29 mouse cellular contexts compared by ENCODE assay signal in genomic region chr9:75318196-75318595, GRCm38 (mm10). TPM values are rescaled to one million over a fixed set of nuclear protein-coding genes. Genes with fewer than 3 reads are reported as not detected.
DNase-seq lines count a peak whose midpoint lies in the region; TF ChIP-seq lines count a peak whose summit lies in the region.
"Had no signal": no experiment of that assay in that cellular context is flagged by ENCODE, and none has a peak within 500 bp of the region (broad histone marks: within the 10 kb centered on the region; RNA-seq: fewer than 3 reads in every experiment).

No protein-coding gene starts in this region.

- peaks cover 49% of the 10 kb centered on the region for H3K4me1 ChIP-seq in olfactory bulb, adult 2 months (ENCODE audit: control insufficient read depth, insufficient read depth, low read length)
- H3K4me1 ChIP-seq in midbrain, embryonic 10.5 days, result peaks cover 26% of the 10 kb centered on the region

- H3K27me3 ChIP-seq in midbrain, embryonic 10.5 days (ENCODE audit: low read depth, poor library complexity, severe bottlenecking), result no peaks in the 10 kb centered on the region
- H3K27me3 ChIP-seq: heart, embryonic 12.5 days; neural tube, embryonic 13.5 days had no signal

- H3K4me3 ChIP-seq in olfactory bulb, adult 2 months (ENCODE audit: insufficient read depth, low read depth, low read length), result no peak overlapping the region
- H3K4me3 ChIP-seq in midbrain, embryonic 10.5 days, result no peak overlapping the region
- H3K4me3 ChIP-seq: heart, embryonic 12.5 days; left cerebral cortex, adult 2 months; neural tube, embryonic 13.5 days had no signal

- H3K27ac ChIP-seq in olfactory bulb, adult 2 months (ENCODE audit: insufficient read depth, low read depth, low read length), result peak overlapping the region; percentile 59; the same call in 1 of the 2 replicates
- no peak overlapping the region for H3K27ac ChIP-seq in midbrain, embryonic 10.5 days (replicated peaks)
- H3K27ac ChIP-seq: kidney, postnatal 0 days; neural tube, embryonic 13.5 days had no signal

- WGBS in olfactory bulb, adult 2 months, result 63% methylated on average over 2 of the region's 2 CpGs
- 92% methylated on average over 2 of the region's 2 CpGs for WGBS in midbrain, embryonic 10.5 days

- H3K36me3 ChIP-seq in midbrain, embryonic 10.5 days, result peaks cover 4% of the 10 kb centered on the region; the same call in 1 of the 2 replicates

- DNase-seq in adrenal gland, adult 2 months, result peak; percentile 76
- no peak for DNase-seq in adrenal gland, adult 8-10 months
- peak; percentile 22 for DNase-seq in 3134 (ENCODE audit: extremely low read depth, insufficient read length, low spot score)
- peak; percentile 44 for DNase-seq in adrenal gland, postnatal 25 days
- DNase-seq in midbrain, embryonic 10.5 days (ENCODE audit: low spot score), result no peak
- DNase-seq in ovary, adult 18-20 months (ENCODE audit: low spot score), result no peak
- DNase-seq: B cell, adult 2 months; cerebellum, postnatal 14 days; embryo, embryonic 11 days; forebrain, postnatal 0 days; heart, postnatal 14 days; kidney, adult 11 months; left cerebral cortex, postnatal 4 days; liver; lung, postnatal 10 days; midbrain, embryonic 14.5 days; right cerebral cortex, postnatal 14 days; thymus, postnatal 25 days had no signal

- H3K9me3 ChIP-seq in midbrain, embryonic 10.5 days (replicated peaks), result no peaks in the 10 kb centered on the region
- H3K9me3 ChIP-seq: heart, embryonic 12.5 days; neural tube, embryonic 13.5 days had no signal

- TF ChIP-seq CTCF in olfactory bulb, adult 2 months (IDR thresholded peaks at IDR 0.05; ENCODE audit: insufficient read depth, low read depth, low read length), result no peak

- no peak for TF ChIP-seq POLR2A in olfactory bulb, adult 2 months (IDR thresholded peaks at IDR 0.05; ENCODE audit: insufficient read depth, low read depth, low read length)

RNA-seq across cellular contexts. Expression of gene Gnb5, which starts 12.1 kb away (rescaled TPM):
- total RNA-seq in adrenal gland, adult 2 months (2021), result 10 to 100 TPM; 35.4 to 62.6 TPM
- polyA plus RNA-seq in adrenal gland, adult 2 months (2012; rRNA removed), result 31.1 and 35.5 TPM in 2 replicates
- 10 to 100 TPM; 56.0 to 79.4 (median 66.8) TPM for total RNA-seq in adrenal gland, adult 8-10 months (2022)
- total RNA-seq in adrenal gland, postnatal 25 days (2021), result 36.7 and 37.3 TPM in 2 replicates
- not detected in 2 replicates for polyA plus RNA-seq in olfactory bulb, adult 2 months (2012; ENCODE audit: insufficient read depth, insufficient read length, low replicate concordance, missing spikeins)
- polyA plus RNA-seq in midbrain, embryonic 10.5 days (2016; fragmentation: Nextera tagmentation; extraction: Ambion mirVana), result 29.3 and 30.9 TPM in 2 replicates

RNA-seq across cellular contexts. Expression of gene Bcl2l10, which starts 29.4 kb away (rescaled TPM):
- total RNA-seq in adrenal gland, adult 2 months (2021), result under 1 TPM; 0.23 to 0.24 TPM
- 0.13 and 0.20 TPM in 2 replicates for polyA plus RNA-seq in adrenal gland, adult 2 months (2012; rRNA removed)
- total RNA-seq in adrenal gland, adult 8-10 months (2022), result under 1 TPM in 2 of 4 experiments, not detected in 2; 0.41 to 0.97 TPM
- not detected in 2 replicates for total RNA-seq in adrenal gland, postnatal 25 days (2021)
- not detected in 2 replicates for polyA plus RNA-seq in olfactory bulb, adult 2 months (2012; ENCODE audit: insufficient read depth, insufficient read length, low replicate concordance, missing spikeins)
- polyA plus RNA-seq in midbrain, embryonic 10.5 days (2016; fragmentation: Nextera tagmentation; extraction: Ambion mirVana), result not detected in 2 replicates
- total RNA-seq: forebrain, postnatal 0 days; gastrocnemius, adult 18-20 months; heart, postnatal 14 days; left cerebral cortex, adult 2 months; megakaryocyte, adult 5-6 weeks had no signal
- polyA plus RNA-seq: embryonic facial prominence, embryonic 14.5 days; forebrain, postnatal 0 days; heart, embryonic 12.5 days; hindbrain, embryonic 14.5 days; kidney, postnatal 0 days; liver, embryonic 16.5 days; midbrain, embryonic 14.5 days; neural tube, embryonic 13.5 days; spleen, adult 2 months had no signal

Comparison
In these comparisons a context has a peak if more than half of its experiments do, and no peak if none do; other contexts are left out.
1. DNase-seq: peak in adrenal gland, adult 2 months (single experiment), 3134 (single experiment) and adrenal gland, postnatal 25 days (single experiment); none in adrenal gland, adult 8-10 months (single experiment), midbrain, embryonic 10.5 days (single experiment) and ovary, adult 18-20 months (single experiment).